Mouse (Mus musculus): ENCODE measurements around the gene Oas2.

DNA sequence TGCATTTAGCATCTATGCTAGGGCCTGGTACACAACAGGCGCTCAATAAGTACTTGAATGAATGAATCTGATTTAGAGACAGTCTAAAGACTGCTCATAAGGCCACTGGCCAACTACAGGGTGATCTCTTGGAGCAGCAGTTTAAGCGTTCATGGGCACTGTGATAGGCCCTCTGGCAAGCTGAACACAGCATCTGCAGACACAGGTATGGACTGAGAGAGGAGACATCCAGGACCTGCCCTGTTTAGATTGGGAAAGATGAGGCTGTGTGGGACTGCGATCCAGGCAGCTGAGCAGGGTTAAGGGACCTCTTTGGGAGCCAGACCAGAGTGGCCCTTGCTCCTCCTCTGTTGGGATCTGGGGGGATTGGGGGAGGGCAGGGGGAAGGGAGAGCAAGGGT lies 37.8 kb downstream of the Oas2 start, which contains the start of gene Dtx1:
- TF ChIP-seq CTCF (IDR thresholded peaks at IDR 0.05) (no peak), POLR2A (IDR thresholded peaks at IDR 0.05; ENCODE audit: insufficient read depth, low read depth, low read length) (no peak), EP300 (IDR thresholded peaks at IDR 0.05; ENCODE audit: insufficient read depth, low read depth, low read length) (no peak)
